Mouse (Mus musculus) erythroblast, embryonic 14.5 days (primary cell): ENCODE results near the gene Olfr543.

Source experiments
- GATA1 ChIP-seq: IDR thresholded peaks from 2 replicates; pipeline ENCODE4 v1.6.1; 2012; ENCODE audit warnings: low read length, inconsistent platforms, mixed read lengths
- TAL1 ChIP-seq: IDR thresholded peaks from 3 replicates; pipeline ENCODE4 v1.6.1; 2012; ENCODE audit warnings: low read length, inconsistent platforms, mixed read lengths

DNA sequence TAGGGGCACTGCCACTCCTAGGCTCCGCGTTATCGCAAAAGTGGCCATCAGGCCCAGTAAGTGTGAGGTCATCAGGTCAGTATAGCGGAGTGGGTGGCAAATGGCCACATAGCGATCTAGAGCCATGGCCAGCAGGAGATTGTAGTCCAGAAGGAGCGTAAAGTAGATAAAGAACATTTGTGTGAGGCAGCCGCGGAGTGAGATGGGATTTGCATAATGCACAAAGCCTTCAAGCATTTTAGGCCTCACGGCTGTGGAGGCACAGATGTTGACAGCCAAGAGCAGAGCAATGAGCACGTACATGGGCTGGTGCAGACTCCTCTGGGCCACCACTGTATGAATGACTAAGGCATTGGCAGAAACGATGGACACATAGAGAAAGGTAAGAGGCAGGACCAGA, 4.1 kb downstream of the Olfr543 start:
- TF ChIP-seq TAL1 (no peak), GATA1 (no peak)
